Mouse (Mus musculus) CH12.LX (cell line): Measurements from ENCODE around the gene Zbtb48.

ENCODE experiments used
- CHD1 ChIP-seq: IDR thresholded peaks from 2 replicates; pipeline ENCODE4 v1.6.1; 2012; ENCODE audit warnings: low read depth, low read length, improper control_type of control experiment, inconsistent platforms
- CTCF ChIP-seq, 2 experiments: IDR thresholded peaks in 1 of 2; conservative IDR thresholded peaks in 1 of 2; 2 replicates each; pipeline ENCODE4 v1.5.1; 2011 to 2012; ENCODE audit warnings: low read depth in 2 of 2, low read length in 2 of 2, improper control_type of control experiment in 1 of 2, inconsistent platforms in 1 of 2, mild to moderate bottlenecking in 1 of 2, moderate library complexity in 1 of 2
- EP300 ChIP-seq: IDR thresholded peaks from 2 replicates; pipeline ENCODE4 v1.6.1; 2011; ENCODE audit warnings: low read length, improper control_type of control experiment
- ETS1 ChIP-seq: conservative IDR thresholded peaks from 2 replicates; pipeline ENCODE4 v1.6.1; 2012; ENCODE audit warnings: low read depth, mild to moderate bottlenecking, inconsistent platforms, low read length, improper control_type of control experiment, moderate library complexity
- GABPA ChIP-seq: IDR thresholded peaks from 2 replicates; pipeline ENCODE4 v1.6.1; 2012; ENCODE audit warnings: low read depth, low read length, improper control_type of control experiment, inconsistent platforms; ENCODE audit not compliant: insufficient replicate concordance
- KAT2A ChIP-seq: IDR thresholded peaks from 2 replicates; pipeline ENCODE4 v1.6.1; 2012; ENCODE audit warnings: low read length, improper control_type of control experiment, inconsistent platforms; ENCODE audit not compliant: insufficient replicate concordance
- MAFK ChIP-seq: IDR thresholded peaks from 2 replicates; pipeline ENCODE4 v1.6.1; 2011; ENCODE audit warnings: low read length, improper control_type of control experiment; ENCODE audit not compliant: insufficient replicate concordance
- MAZ ChIP-seq: IDR thresholded peaks from 2 replicates; pipeline ENCODE4 v1.6.1; 2012; ENCODE audit warnings: low read depth, mild to moderate bottlenecking, inconsistent platforms, low read length, improper control_type of control experiment, moderate library complexity
- POLR2A ChIP-seq: IDR thresholded peaks from 2 replicates; pipeline ENCODE4 v1.6.1; 2011; ENCODE audit warnings: low read depth, mild to moderate bottlenecking, improper control_type of control experiment, low read length
- TCF12 ChIP-seq: IDR thresholded peaks from 2 replicates; pipeline ENCODE4 v1.6.1; 2014; ENCODE audit warnings: low read depth, mild to moderate bottlenecking, inconsistent platforms, low read length, improper control_type of control experiment
- USF2 ChIP-seq: conservative IDR thresholded peaks from 2 replicates; pipeline ENCODE4 v1.6.1; 2011; ENCODE audit warnings: low read depth, low read length, improper control_type of control experiment
- ZC3H11A ChIP-seq: IDR thresholded peaks from 2 replicates; pipeline ENCODE4 v1.6.1; 2012; ENCODE audit warnings: low read depth, mild to moderate bottlenecking, inconsistent platforms, low read length, improper control_type of control experiment
- ZNF384 ChIP-seq: IDR thresholded peaks from 2 replicates; pipeline ENCODE4 v1.6.1; 2012; ENCODE audit warnings: low read depth, low read length, improper control_type of control experiment, inconsistent platforms

DNA sequence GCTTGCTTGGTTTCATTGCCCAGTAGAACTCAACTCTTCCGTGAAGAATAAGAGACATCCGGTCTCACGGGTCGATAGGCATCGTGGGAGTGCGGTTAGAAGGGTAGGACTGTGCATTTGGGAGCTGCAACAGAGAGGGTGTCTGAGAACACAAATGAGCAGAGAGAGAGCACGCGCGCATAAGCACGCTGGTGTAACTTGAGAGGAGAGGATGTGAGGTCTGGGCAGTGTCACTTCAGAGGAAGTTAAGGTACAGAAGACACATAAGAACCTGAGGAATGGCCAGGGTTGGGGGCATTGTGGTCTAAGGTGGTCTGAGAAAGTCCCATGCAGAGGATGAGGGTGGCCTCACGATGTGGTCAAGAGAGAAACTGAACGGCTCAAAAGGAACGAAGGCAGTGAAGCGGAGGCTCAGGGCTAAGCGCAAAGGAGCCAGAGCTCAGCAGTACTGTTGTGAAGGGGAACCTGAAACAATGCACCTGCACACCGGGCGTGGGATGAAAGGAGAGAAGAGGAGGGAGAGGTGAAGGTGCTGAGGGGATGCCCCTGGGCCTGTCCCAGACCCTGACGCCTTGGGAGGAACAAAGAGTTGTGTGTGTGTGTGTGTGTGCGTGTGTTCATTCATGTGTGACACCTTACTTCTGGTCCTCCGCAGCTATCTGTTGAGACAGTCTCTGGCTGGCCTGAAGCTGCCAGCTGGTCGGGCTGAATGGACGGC is 14.6 kb upstream of the Zbtb48 start:
- peak; percentile 69 for TF ChIP-seq ETS1
- peak; percentile 42; the same call in 1 of the 2 replicates for TF ChIP-seq POLR2A
- TF ChIP-seq GABPA: no peak
- peak; percentile 58 for TF ChIP-seq MAZ
- TF ChIP-seq EP300: peak; percentile 82
- no peak for TF ChIP-seq CHD1
- TF ChIP-seq KAT2A: no peak
- no peak for TF ChIP-seq ZNF384
- TF ChIP-seq CTCF (conservative IDR thresholded peaks at IDR 0.05 in 1 of 2, IDR thresholded peaks at IDR 0.05 in 1 of 2; ENCODE audit: low read depth in 2 of 2, low read length in 2 of 2): no peak
- peak; percentile 94 for TF ChIP-seq TCF12
- TF ChIP-seq USF2: no peak
- TF ChIP-seq ZC3H11A: no peak
- TF ChIP-seq MAFK: no peak
